Mouse (Mus musculus): ENCODE data around the gene Gcnt3.
"Not testable (repeated sequence)": the region's sequence is repeated elsewhere in the genome, so short reads cannot be mapped to it uniquely, and the experiment has no call there.

Gene Gcnt3

GRCm38 (mm10) chr9:70046255-70046654 lies 8.4 kb upstream of the Gcnt3 start:
- intact Hi-C loops (cut with DNase I) = no loop called here

- intact Hi-C loops (cut with DNase I) = no loop called here
Observed at GRCm38 (mm10) chr9:70044865-70045264, 7.0 kb upstream of the Gcnt3 start.

- intact Hi-C loops (cut with DNase I) = no loop called here
Observed at GRCm38 (mm10) chr9:70042935-70043334, 5.0 kb upstream of the Gcnt3 start.

- intact Hi-C loops (cut with DNase I) = no loop called here
Observed at GRCm38 (mm10) chr9:70042137-70042536, 4.2 kb upstream of the Gcnt3 start.

GRCm38 (mm10) chr9:70040570-70040969 lies 2.7 kb upstream of the Gcnt3 start:
- intact Hi-C loops (cut with DNase I) = no loop called here

- intact Hi-C loops (cut with DNase I) = no loop called here
Observed at GRCm38 (mm10) chr9:70039597-70040385, 1.9 kb upstream of the Gcnt3 start.

GRCm38 (mm10) chr9:70036646-70037045 lies 1.2 kb downstream of the Gcnt3 start:
- intact Hi-C loops (cut with DNase I) = no loop called here

GRCm38 (mm10) chr9:70034702-70035101 lies 3.2 kb downstream of the Gcnt3 start:
- intact Hi-C loops (cut with DNase I) = no loop called here

GRCm38 (mm10) chr9:70033056-70033455 lies 4.8 kb downstream of the Gcnt3 start:
- intact Hi-C loops (cut with DNase I) = no loop called here

- intact Hi-C loops (cut with DNase I) = no loop called here
Observed at GRCm38 (mm10) chr9:70032167-70032566, 5.7 kb downstream of the Gcnt3 start.

- intact Hi-C loops (cut with DNase I) = no loop called here
Observed at GRCm38 (mm10) chr9:70025365-70026012, 12.4 kb downstream of the Gcnt3 start.

GRCm38 (mm10) chr9:70024648-70025047 lies 13.2 kb downstream of the Gcnt3 start:
- intact Hi-C loops (cut with DNase I) = no loop called here

- intact Hi-C loops (cut with DNase I) = not testable (repeated sequence)
Observed at GRCm38 (mm10) chr9:70023615-70024014, 14.3 kb downstream of the Gcnt3 start.

GRCm38 (mm10) chr9:70022083-70022482 lies 15.8 kb downstream of the Gcnt3 start:
- intact Hi-C loops (cut with DNase I) = no loop called here

- intact Hi-C loops (cut with DNase I) = no loop called here
Observed at GRCm38 (mm10) chr9:70021610-70022009, 16.3 kb downstream of the Gcnt3 start.

GRCm38 (mm10) chr9:70018879-70019278 lies 19.0 kb downstream of the Gcnt3 start:
- intact Hi-C loops (cut with DNase I) = loop anchor here (2.0 kb wide), 1 partner anchor 62 kb away; no protein-coding TSS in a partner anchor

- intact Hi-C loops (cut with DNase I) = no loop called here
Observed at GRCm38 (mm10) chr9:70015632-70016031, 22.3 kb downstream of the Gcnt3 start.

GRCm38 (mm10) chr9:70012408-70012901 lies 25.4 kb downstream of the Gcnt3 start, which contains the start of gene Gtf2a2:
Gene Gtf2a2, plus strand, starts transcription at chr9:70012550.
- intact Hi-C loops (cut with DNase I) = no loop called here

- intact Hi-C loops (cut with DNase I) = no loop called here
Observed at GRCm38 (mm10) chr9:70011537-70012407, 26.1 kb downstream of the Gcnt3 start.

GRCm38 (mm10) chr9:70010781-70011473 lies 27.0 kb downstream of the Gcnt3 start:
- intact Hi-C loops (cut with DNase I) = no loop called here

GRCm38 (mm10) chr9:70009754-70010304 lies 28.1 kb downstream of the Gcnt3 start:
- intact Hi-C loops (cut with DNase I) = no loop called here
